Mouse (Mus musculus) heart, postnatal 0 days (tissue): Measurements from ENCODE around the gene Grn.

Source experiments
- CTCF ChIP-seq: IDR thresholded peaks from 2 replicates; pipeline ENCODE4 v1.5.1; 2016; ENCODE audit warnings: antibody characterized with exemption, control low read depth, low read depth
- EP300 ChIP-seq: IDR thresholded peaks from 2 replicates; pipeline ENCODE4 v1.6.1; 2016; ENCODE audit warnings: antibody characterized with exemption, low read depth

DNA sequence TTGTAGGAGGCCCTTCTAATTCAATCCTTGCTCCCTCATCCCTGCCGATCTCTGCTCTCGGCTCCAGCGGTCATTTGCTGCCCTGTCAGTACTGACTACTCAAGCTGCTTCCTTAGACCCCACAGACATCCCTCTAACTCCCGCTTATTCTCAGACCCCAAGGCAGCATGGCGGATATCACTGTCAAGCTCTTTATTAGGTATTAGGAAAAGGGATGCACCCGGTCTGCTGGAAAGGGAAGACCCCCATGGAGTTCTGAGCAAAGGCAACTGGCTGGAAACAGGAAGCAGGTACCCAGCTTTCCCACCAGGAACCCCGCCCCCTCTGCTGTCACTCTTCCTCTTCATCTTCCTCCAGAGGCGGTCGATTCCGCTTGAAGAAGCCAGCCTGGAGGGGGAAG is 23.0 kb downstream of the Grn start:
- TF ChIP-seq CTCF (no peak), EP300 (no peak)
